Mouse (Mus musculus): ENCODE data around the gene Runx3.

Runx3 gene

DNA sequence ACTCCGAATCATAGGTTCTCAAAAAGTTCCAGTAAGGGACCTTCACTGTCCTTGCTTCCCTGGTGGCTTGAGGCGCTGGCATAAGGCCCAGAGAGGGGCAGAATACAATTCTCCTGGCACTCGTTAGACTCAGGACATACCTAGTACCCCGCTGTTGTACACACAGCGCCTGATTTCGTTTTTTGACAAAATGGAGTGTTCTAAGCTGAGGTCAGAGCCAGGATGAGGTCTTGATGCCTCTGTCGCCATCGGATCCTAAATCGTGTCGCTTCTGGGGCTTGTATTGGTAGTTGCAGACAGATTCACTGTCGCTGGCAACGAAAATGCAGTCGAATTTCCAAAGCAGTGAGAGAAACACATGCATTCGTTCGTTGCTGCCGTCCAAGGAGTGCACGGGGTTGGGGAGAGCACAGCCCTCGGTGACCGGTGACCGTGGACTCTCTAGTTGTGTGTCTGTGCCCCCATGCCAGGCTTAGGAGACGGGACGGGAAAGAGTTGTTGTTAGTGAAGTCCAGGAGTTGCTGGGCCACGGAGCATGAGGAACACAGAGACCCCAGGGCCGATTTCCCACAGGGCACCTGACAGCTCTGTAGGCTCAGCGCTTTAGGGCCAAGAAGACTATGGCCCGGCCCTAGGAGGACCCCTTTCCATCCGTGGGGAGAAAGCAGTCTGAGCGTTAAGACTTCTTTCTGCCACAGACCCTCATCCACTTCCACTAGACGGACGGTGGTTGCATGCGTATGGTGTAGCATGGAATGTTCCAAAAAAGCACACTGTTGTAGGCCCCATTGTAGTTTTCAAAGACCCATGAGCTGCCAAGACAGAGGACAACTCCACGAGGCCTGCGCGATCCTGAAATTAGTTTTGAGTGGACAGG is 30.9 kb downstream of the Runx3 start:
- no peak for DNase-seq (ENCODE audit: low spot score)

DNA sequence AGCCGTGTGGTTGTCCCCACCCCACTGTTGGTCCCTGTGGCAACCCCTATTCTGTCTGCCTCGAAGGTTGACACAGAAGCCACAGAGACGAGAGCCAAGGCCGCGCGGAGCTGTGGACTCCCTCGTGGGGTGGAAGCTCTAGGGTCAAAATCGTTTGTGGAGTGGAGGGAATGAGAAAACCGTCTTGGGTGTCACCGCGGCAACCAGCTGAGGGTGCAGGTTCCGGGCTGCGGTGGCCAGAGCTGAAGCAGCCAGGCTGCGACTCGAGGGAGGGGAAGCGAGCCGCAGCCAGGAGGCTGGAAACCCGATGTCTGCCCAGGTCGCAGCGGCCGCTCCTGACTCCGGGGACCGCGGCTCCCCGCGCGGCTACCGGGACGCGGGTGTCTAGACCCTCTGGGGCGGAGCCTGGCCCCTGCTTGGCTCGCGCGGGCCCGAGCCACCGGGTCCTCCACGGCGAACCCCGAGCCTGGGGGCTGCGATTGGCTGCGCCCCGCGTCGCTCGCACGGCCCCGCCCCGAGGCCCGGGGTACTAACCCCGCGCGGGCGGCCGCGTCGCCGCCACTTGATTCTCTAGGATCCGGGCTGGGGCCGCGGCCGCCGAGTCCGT is 31.6 kb downstream of the Runx3 start:
- DNase-seq (ENCODE audit: low spot score) = no peak

DNA sequence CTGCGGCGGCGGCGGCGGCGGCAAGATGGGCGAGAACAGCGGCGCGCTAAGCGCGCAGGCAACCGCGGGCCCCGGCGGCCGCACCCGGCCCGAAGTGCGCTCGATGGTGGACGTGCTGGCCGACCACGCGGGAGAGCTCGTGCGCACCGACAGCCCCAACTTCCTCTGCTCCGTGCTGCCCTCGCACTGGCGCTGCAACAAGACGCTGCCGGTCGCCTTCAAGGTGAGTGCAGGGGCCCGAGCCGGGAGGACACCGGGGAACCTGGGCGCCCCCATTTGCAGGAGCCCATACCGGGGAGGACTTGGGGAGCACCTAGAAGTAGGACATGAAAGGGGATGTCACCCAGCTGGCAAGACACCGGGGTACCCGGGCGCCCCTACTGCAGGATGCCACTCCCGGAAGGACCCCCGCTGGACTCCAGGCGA is 32.4 kb downstream of the Runx3 start:
- no peak for DNase-seq (ENCODE audit: low spot score)

DNA sequence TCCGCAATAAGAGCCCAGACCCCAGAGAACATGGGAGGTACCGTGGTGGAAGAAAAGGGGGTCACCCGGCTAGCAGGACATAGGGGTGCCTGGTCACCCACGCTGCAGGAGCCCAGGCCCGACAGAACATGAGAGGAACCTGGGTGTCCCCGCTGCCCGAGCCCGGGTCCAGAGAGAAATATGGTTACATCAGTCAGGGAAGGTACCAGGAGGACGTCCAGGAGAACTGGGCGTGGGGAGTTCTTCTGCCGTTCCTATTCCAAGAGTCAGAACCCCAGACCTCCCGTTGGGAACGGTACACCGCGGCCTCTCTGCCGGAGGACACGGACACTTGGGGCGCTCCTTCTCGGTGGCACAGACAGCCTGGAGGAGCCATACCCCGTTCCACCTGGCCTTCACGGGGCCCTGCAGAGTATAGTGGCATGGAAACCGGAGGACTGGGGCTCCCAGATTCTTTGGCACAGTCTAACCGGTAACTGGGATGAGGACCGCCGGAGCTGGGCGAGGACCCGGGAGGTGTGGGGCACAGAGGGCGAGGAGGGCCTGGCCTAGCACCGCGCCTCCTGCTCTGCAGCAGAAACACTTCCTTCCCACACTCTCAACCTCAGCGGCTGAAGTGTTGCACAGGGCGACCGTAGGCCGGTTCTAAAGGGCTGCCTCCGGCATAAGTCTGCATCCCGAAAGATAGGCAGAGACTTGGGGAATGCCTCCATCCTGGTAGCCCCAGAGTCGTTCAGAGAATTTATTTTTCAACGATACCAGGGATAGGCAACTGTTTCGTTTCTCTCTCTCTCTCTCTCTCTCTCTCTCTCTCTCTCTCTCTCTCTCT is 33.0 kb downstream of the Runx3 start:
- DNase-seq (ENCODE audit: low spot score) = no peak

DNA sequence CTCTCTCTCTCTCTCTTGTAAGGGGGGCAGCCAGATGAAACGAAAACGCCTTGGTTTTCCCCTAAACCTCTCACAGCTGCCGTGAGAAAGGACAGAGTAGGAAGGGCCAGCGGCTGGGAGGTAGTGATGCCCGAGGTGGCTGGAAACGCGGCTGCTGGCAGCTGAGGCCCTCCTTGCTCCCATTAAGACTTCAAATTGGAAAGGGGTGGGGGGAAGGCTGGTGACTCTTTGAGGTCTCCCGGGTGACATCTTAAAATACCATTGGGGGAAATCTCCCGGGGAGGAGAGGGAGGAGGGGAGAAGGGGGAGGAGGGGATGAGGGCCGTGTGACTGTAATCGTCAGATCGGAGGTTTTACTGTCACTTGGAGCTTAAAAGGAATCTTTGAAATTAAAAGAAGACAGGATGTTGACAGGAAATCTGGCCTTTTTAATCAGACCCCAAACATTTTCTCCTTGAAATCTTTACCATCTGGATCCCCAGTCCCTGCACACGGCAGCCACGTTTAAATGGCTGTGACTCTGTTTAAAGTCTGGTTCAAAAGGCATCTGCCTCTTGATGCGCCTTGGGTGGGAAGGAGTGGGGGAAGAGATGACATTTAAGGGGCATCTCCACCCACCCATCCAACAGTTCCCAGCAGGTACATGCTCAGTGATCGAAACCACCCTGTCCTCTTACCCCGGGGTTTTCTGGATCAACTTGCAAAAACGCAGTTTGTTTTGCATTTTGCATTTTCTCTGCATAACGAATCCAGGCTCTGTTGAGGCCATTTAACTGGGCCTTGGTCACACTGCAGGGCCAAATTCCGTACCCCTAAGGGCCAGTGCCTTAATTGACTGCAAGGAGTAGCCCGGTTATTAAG is 33.9 kb downstream of the Runx3 start:
- DNase-seq (ENCODE audit: low spot score) = no peak

DNA sequence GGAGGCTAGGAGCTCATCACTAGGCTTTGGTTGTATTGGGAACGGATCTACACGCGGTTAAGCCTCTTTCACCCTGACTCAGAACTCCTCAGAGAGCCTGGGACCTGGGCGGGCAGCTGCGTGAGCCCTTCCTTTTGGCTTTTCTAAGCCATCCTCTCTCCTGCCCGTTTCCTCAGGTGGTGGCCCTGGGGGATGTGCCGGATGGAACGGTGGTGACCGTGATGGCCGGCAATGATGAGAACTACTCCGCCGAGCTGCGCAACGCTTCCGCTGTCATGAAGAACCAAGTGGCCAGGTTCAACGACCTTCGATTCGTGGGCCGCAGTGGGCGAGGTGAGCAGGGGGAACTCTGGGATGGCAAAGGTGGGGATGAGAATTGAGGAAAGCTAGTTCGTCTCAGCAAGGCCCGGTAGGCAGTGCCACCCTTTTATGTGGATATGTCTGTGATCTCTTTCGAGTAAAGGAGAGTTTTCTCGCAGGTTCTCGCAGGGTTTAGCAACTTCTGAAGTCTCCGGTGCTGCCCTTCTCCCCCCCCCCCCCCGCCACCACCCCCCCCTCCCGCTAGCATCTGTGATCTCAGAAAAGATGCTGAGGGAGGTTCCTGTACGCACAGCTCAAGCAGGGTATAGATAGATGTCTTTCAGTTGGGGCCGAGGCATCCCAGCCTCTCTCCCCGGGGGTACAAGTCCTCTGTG is 34.8 kb downstream of the Runx3 start:
- DNase-seq (ENCODE audit: low spot score) = no peak

DNA sequence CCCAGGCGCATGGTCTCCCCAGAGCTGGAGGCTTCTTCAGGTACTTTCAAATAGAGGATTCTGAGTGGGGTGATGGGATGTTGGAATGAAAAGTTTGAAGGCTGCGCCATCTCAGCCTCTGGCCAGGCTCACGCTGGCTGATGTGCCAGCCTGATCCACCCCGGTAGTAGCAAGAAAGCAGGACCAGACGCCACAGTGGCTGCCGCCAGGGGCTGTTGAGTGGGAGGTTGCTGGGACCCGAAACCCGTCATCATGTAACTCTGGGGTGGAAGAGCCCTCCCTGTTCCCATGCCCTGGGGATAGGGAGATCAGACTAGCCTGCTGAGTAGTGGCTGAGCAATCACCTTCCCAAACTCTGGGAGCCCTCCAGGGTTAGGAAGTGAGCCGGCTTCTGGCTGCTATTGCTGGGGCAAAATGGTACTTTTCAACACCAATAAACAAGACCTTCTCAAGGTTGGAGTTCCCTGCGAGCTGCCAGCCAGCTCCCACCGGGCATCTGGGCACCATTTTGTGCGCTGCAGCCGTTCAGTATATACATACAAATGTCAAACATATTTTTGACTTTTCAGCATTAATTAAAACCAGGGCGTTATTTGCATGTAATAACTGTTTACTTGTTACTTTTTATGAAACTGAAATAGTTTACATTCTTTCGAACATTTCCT is 35.5 kb downstream of the Runx3 start:
- no peak for DNase-seq (ENCODE audit: low spot score)

DNA sequence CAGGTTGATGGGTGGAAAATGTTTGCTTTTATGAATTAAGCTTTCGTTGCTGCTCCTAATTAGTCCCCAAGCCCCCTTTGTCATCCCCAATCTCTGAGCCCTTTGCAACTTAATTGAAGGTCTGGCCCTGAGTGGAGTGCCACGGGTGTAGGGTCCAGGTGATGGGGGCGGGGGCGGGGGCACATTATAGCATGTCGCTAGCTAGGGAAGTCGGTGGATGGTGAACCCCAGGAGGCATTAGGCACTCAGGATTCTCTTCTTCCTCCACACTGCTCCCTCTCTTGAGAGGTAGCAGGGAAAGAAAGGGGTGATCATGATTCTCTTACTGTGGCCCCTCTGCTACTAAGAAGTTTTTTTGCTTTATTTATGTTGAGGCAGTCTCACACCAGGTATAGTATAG is 36.1 kb downstream of the Runx3 start:
- no peak for DNase-seq (ENCODE audit: low spot score)

DNA sequence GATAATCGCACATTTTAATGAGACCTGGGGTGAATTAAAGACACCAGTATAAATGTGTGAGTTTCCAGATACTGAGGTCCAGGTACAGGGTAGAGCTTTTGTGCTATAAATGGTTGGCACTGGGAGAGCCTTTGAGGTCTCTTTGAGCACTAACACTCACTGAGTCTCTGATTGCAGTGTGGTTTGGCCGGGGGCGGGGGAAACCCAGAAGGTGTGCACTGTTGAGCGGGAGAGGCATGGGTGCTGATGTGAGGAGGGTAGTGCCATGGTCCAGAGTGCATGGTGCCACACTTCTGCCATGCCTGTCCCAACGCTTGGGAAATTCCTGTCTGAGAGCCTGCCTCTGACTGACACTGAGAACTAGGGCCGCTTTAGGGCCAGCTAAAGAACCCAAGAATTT is 36.9 kb downstream of the Runx3 start:
- no peak for DNase-seq (ENCODE audit: low spot score)

DNA sequence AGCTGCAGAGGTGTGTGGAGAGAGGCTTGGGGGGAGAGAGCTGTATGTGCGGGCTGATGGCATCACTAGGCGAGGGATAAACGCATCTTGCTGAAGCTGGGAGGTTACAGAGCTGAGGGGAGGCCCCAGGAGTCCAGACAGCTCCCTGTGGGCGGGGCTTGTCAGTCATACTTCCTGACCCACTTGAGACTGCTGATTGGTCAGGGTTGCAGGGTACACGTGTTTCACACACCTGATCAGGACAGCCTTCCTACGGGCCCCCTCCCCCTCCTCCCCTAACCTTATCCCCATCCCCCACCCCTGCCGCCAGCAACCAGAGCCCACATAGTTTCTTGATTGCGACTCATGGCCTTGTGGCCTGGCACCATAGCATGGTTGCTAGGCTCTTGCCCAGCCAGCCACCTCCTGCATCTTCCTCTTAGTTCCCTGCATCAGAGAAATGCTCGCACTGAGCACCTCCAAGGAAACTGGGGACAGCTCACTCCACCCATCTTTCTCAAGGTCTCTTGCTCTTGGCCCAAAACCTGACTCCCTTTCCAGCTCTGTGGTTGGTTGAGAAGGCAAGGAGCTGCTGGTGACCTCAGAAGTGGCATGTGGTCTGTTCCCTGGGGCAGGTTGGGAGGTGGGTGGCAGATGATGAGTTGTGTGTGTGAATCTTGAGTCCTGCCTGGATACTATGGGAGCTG is 38.4 kb downstream of the Runx3 start:
- DNase-seq (ENCODE audit: low spot score) = no peak

DNA sequence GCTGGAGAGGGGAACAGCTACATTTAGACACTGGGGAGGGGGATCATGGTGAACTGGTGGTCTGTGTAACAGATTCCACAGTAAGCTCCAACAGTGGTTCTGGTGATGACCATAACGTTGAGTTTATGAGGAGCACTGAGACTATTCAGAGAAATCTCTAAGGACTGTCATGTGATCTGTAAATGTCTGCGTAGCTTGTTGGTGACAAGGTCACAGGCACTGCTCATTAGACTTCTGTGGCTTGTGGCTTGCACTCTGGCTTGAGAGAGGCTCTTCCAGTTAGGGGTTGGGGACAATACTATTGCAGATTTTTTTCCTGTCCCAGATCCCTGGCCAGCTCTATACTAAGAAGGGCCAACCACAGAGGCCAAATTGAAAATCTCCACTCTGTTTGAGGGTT is 39.2 kb downstream of the Runx3 start:
- DNase-seq (ENCODE audit: low spot score) = no peak

DNA sequence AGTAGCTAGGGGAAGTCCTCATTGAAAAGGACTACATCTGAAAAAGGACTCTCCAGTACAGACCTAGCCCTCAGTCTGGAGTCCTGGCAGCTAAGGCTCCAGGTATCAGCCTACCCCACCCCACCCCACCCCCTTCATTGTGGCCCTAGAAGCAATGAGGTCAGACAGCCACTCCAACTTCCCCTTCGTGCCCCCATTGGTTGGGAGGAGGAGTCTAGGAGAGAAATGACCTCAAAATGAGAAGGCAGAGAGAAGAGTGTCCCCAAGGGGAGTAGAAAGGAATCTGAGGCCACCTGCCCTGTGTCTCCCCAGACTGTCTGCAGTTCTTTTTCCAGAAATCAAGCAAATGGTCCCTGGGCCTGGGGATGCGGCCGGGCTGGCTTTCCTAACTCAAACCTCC is 39.7 kb downstream of the Runx3 start:
- no peak for DNase-seq (ENCODE audit: low spot score)

DNA sequence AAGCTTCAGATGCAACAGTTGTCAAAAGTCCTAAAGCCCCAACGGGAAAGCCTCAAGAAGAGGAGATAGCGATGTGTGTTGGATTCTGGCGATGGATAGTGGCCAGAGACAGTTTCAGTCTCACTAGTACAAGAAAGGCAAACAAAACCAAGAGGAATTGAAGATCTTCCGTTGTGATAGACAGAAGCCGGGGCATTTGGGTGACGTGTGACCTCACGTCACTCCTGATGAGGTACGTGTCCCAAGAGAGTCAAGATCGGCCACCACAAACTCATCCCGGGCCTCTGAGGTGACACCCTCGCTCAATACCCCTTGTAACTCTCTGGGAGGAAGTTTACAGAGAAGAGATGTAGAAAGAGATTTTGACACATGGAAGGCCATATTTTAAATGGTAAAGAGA is 41.0 kb downstream of the Runx3 start:
- no peak for DNase-seq (ENCODE audit: low spot score)

DNA sequence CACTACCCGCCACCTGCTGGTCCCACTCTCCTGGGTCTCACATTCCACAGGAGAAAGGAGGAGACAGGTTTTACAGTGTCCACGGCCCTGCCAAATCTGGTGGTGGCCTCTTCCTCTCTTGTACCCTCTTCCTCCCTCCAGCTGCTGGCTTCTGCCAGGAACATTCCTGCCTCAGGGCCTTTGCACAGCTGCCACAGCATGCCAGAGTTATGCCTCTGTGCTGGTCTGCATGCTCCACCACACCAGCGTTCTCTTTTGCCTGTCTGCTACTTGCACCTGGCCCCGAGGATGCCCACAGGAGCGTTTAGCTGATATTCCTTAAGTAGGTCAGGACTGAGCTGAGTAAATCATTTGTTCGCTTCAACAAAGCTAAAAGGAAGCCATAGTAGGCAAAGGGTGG is 45.3 kb downstream of the Runx3 start:
- DNase-seq (ENCODE audit: low spot score) = no peak

DNA sequence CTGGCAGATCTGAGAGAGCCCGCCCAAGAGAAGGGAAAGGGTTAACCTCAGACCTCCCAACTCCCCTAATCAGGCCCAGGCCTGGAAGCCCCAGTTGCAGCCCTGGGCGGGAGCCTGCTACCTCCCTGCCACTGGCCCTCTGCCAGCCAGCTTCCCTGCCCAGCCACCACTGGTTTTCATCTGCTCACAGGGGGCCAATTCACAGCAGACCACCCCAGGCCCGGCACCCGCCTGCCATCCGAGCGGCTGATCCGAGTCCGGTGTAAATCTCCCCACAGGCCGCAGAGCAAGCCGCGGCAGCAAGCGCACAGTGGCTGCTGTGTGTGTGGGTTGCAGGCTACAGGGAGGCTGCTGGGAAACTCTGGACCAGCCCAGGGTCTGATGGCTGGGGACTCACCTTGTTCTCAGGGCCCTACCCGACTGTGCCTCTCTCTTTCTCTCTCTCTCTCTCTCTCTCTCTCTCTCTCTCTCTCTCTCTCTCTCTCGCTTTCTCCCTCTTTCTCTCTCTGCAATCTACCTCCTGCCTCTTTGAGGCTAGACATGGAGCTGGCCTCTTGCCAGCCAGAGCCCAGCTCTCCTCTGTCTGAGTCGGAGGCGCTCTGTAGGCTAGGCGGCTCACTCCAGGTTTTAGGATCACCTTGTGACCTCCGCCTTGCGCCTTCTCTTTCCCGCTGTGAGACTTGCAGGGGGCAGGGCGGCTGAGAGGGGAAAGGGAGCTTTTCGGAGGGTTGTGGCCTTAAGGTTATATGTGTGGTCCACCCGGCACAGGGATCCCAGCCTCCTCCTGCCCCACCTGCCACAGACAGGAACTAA is 46.2 kb downstream of the Runx3 start:
- no peak for DNase-seq (ENCODE audit: low spot score)

DNA sequence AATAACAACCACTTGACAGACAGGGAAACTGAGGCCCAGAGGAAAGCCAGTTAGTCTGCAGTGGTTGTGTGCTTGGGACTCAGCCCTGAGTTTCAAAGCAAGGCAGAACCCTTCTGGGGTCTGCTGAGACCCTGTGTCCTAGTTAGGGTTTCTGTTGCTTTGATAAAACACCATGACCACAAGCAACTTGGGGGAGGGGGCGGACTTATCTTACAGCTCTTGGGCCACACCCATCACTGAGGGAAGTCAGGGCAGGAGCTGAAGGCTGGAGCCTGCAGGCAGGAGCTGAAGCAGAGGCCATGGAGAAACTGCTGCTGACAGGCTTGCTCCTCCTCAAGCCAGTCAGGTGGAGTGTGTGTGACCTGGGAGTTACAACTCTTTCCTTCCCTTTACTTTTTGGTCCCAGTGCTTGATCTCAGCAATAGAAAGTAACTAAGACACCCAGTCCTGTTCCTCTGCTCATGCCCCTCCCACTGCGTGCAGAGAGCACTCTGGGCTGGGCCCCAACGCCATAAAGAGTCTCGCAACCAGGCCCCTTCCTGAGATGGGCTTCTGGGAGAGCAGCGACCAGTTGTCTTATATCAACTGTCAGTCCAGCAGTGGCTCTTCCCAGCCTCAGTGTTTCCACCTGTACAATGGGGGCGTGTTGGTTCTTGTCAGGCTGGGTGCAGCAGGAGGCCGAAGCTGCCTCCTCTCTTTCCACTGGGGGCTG is 47.5 kb downstream of the Runx3 start:
- no peak for DNase-seq (ENCODE audit: low spot score)

DNA sequence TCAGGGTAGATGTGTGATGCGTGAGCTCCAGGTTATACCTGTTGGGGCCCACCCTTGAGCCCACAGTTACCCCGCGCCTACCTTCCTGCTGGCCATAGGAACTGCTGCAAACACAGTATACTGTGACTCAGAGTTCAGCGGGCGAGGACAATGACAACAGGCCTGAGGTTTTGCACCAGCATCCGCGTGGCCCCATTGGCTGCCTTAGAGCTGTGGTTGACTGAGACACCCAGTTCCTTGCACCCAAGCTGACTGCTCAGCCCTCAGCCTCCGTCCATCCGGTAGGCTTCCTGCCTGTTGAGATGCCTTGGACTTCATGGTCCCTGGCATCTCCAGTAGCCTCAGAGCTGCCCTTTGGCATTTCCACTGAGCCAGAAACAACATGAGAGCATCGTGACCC is 48.6 kb downstream of the Runx3 start:
- no peak for DNase-seq (ENCODE audit: low spot score)

DNA sequence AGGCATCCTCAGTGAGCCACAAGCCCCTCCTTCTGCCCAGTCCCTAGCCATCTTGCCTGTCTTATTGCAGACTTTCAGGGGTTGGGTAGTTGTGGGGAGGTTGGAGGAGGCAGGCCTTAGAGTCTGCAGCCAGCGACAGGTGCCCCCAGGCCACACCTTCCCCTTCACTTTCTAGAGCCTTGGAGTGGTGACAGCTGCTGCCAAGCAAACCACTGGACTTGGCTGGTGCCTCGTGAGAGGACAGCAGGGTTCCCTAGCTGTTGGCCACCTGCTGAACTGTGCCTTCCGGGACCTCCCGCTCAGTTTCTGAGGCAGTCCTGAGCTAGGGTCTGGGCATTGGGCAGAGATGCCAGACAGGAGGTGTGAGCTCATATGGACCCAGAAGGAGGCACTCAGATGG is 49.0 kb downstream of the Runx3 start:
- no peak for DNase-seq (ENCODE audit: low spot score)

Data from layer of hippocampus, adult 9-10 months (tissue).